Mouse (Mus musculus): ENCODE data around the gene Vnn3. TPM values are rescaled to one million over a fixed set of nuclear protein-coding genes. Genes with fewer than 3 reads are reported as not detected.
A peak's percentile ranks its signal among the peaks of the same experiment; 100 is the strongest.

The Vnn3 gene
- polyA plus RNA-seq, 1 experiment: 0.74 TPM

GRCm38 (mm10) chr10:23812852-23813766 lies 38.2 kb upstream of the Vnn3 start:
- H3K4me3 ChIP-seq (ENCODE audit: low read depth, low read length): no peak overlapping the region

GRCm38 (mm10) chr10:23815168-23815567 lies 36.1 kb upstream of the Vnn3 start:
- peaks cover 40% of the 10 kb centered on the region for H3K36me3 ChIP-seq (ENCODE audit: control insufficient read depth, insufficient read depth, low read length)
- 35% methylated on average over 1 of the region's 1 CpGs for WGBS
- TF ChIP-seq CTCF (IDR thresholded peaks at IDR 0.05; ENCODE audit: extremely low read depth, insufficient read length, insufficient replicate concordance, low read depth, low read length): no peak
- no peak for TF ChIP-seq POLR2A (IDR thresholded peaks at IDR 0.05; ENCODE audit: low read depth, low read length)
- H3K4me3 ChIP-seq (ENCODE audit: low read depth, low read length): no peak overlapping the region
- H3K27ac ChIP-seq (ENCODE audit: insufficient read depth, low read depth, low read length): no peak overlapping the region
- no peaks in the 10 kb centered on the region for H3K27me3 ChIP-seq (ENCODE audit: control insufficient read depth, insufficient read depth, low read length)
- peaks cover 4% of the 10 kb centered on the region; the same call in 1 of the 2 replicates for H3K4me1 ChIP-seq (ENCODE audit: control insufficient read depth, insufficient read depth, insufficient read length, low read length)

More at GRCm38 (mm10) chr10:23812852-23813766, 38.2 kb upstream of the Vnn3 start:
- H3K27me3 ChIP-seq (ENCODE audit: control insufficient read depth, insufficient read depth, low read length): no peaks in the 10 kb centered on the region
- H3K4me1 ChIP-seq (ENCODE audit: control insufficient read depth, insufficient read depth, insufficient read length, low read length): peaks cover 4% of the 10 kb centered on the region; the same call in 1 of the 2 replicates
- TF ChIP-seq CTCF (IDR thresholded peaks at IDR 0.05; ENCODE audit: extremely low read depth, insufficient read length, insufficient replicate concordance, low read depth, low read length): no peak
- TF ChIP-seq POLR2A (IDR thresholded peaks at IDR 0.05; ENCODE audit: low read depth, low read length): no peak
- no peak overlapping the region for H3K27ac ChIP-seq (ENCODE audit: insufficient read depth, low read depth, low read length)
- peaks cover 27% of the 10 kb centered on the region for H3K36me3 ChIP-seq (ENCODE audit: control insufficient read depth, insufficient read depth, low read length)
- 71% methylated on average over 11 of the region's 11 CpGs for WGBS

- Histone ChIP-seq H3K4me3 (ENCODE audit: low read depth, low read length) (no peak overlapping the region), H3K4me1 (ENCODE audit: control insufficient read depth, insufficient read depth, insufficient read length, low read length) (peaks cover 4% of the 10 kb centered on the region; the same call in 1 of the 2 replicates), H3K27ac (ENCODE audit: insufficient read depth, low read depth, low read length) (no peak overlapping the region), H3K27me3 (ENCODE audit: control insufficient read depth, insufficient read depth, low read length) (no peaks in the 10 kb centered on the region), H3K36me3 (ENCODE audit: control insufficient read depth, insufficient read depth, low read length) (peaks cover 40% of the 10 kb centered on the region)
- TF ChIP-seq CTCF (IDR thresholded peaks at IDR 0.05; ENCODE audit: extremely low read depth, insufficient read length, insufficient replicate concordance, low read depth, low read length) (no peak), POLR2A (IDR thresholded peaks at IDR 0.05; ENCODE audit: low read depth, low read length) (no peak)
- 92% methylated on average over 7 of the region's 7 CpGs for WGBS
These were observed 35.0 kb upstream of the Vnn3 start for GRCm38 (mm10) chr10:23816241-23816640.

- TF ChIP-seq POLR2A (IDR thresholded peaks at IDR 0.05; ENCODE audit: low read depth, low read length) (no peak), CTCF (IDR thresholded peaks at IDR 0.05; ENCODE audit: extremely low read depth, insufficient read length, insufficient replicate concordance, low read depth, low read length) (no peak)
- 88% methylated on average over 7 of the region's 7 CpGs for WGBS
- no peak overlapping the region for H3K4me3 ChIP-seq (ENCODE audit: low read depth, low read length)
These were observed 24.7 kb upstream of the Vnn3 start for GRCm38 (mm10) chr10:23826516-23826915.

GRCm38 (mm10) chr10:23836003-23836964 lies 15.0 kb upstream of the Vnn3 start:
- Histone ChIP-seq H3K27me3 (ENCODE audit: control insufficient read depth, insufficient read depth, low read length) (no peaks in the 10 kb centered on the region), H3K36me3 (ENCODE audit: control insufficient read depth, insufficient read depth, low read length) (no peaks in the 10 kb centered on the region), H3K27ac (ENCODE audit: insufficient read depth, low read depth, low read length) (peak overlapping the region; percentile 95), H3K4me3 (ENCODE audit: low read depth, low read length) (no peak overlapping the region), H3K4me1 (ENCODE audit: control insufficient read depth, insufficient read depth, insufficient read length, low read length) (peaks cover 16% of the 10 kb centered on the region; the same call in 1 of the 2 replicates)
- 35% methylated on average over 9 of the region's 9 CpGs for WGBS
- no peak for TF ChIP-seq CTCF (IDR thresholded peaks at IDR 0.05; ENCODE audit: extremely low read depth, insufficient read length, insufficient replicate concordance, low read depth, low read length)
- TF ChIP-seq POLR2A (IDR thresholded peaks at IDR 0.05; ENCODE audit: low read depth, low read length): no peak

More at GRCm38 (mm10) chr10:23826516-23826915, 24.7 kb upstream of the Vnn3 start:
- Histone ChIP-seq H3K4me1 (ENCODE audit: control insufficient read depth, insufficient read depth, insufficient read length, low read length) (peaks cover 2% of the 10 kb centered on the region; the same call in 1 of the 2 replicates), H3K36me3 (ENCODE audit: control insufficient read depth, insufficient read depth, low read length) (peaks cover 46% of the 10 kb centered on the region), H3K27me3 (ENCODE audit: control insufficient read depth, insufficient read depth, low read length) (no peaks in the 10 kb centered on the region), H3K27ac (ENCODE audit: insufficient read depth, low read depth, low read length) (no peak overlapping the region)

GRCm38 (mm10) chr10:23837115-23837514 lies 14.1 kb upstream of the Vnn3 start:
- Histone ChIP-seq H3K27me3 (ENCODE audit: control insufficient read depth, insufficient read depth, low read length) (no peaks in the 10 kb centered on the region), H3K36me3 (ENCODE audit: control insufficient read depth, insufficient read depth, low read length) (no peaks in the 10 kb centered on the region), H3K4me1 (ENCODE audit: control insufficient read depth, insufficient read depth, insufficient read length, low read length) (peaks cover 16% of the 10 kb centered on the region; the same call in 1 of the 2 replicates), H3K27ac (ENCODE audit: insufficient read depth, low read depth, low read length) (peak overlapping the region; percentile 95; the same call in 1 of the 2 replicates), H3K4me3 (ENCODE audit: low read depth, low read length) (no peak overlapping the region)
- TF ChIP-seq POLR2A (IDR thresholded peaks at IDR 0.05; ENCODE audit: low read depth, low read length) (no peak), CTCF (IDR thresholded peaks at IDR 0.05; ENCODE audit: extremely low read depth, insufficient read length, insufficient replicate concordance, low read depth, low read length) (no peak)
- 62% methylated on average over 3 of the region's 3 CpGs for WGBS
